Mouse (Mus musculus) heart, postnatal 0 days (tissue): ENCODE measurements around the gene Tmem182.

Source experiments
- CTCF ChIP-seq: IDR thresholded peaks from 2 replicates; pipeline ENCODE4 v1.5.1; 2016; ENCODE audit warnings: antibody characterized with exemption, control low read depth, low read depth
- EP300 ChIP-seq: IDR thresholded peaks from 2 replicates; pipeline ENCODE4 v1.6.1; 2016; ENCODE audit warnings: antibody characterized with exemption, low read depth

DNA sequence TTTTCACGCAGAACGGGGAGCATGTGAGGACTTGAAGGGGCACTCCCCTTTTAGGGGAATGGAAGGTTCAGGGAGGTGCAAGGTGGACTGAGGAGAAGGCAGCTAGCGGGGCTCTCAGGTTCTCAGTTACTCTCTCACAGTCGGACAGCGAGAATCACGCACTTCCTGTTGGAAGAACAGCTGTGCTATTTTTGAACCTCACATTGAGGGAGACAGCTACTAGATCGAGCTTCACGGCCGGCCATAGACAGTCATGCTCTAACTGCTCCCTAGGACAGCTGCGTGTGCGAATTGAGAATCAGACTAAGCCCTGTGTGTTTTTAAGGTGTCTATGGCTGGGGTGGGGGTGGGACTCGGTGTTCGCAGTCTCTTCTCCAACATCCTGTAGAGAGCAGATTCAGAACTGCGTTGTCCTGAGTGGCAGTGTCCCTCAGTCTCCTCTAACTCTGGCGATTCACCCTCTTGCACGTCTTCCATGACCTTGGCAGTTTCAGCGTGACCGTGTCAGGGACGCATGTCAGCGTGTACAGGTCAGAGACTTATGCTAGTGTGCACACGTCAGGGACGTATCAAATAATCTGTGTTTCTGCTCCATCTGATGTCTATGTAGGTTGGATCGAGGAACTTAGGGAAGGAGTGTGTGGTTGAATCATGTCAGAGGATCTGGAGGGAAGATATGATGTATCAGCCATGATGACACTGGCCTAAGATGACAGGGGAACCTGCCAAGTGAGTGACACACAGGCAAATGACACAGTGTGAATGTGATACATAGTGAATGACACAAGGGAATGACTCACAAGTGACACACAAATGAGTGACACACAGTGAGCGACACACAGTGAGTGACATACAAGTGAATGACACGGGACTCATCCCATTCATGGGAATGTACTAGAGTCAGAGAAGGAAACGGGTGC is 69.3 kb downstream of the Tmem182 start:
- no peak for TF ChIP-seq CTCF
- TF ChIP-seq EP300 = no peak
